Mouse (Mus musculus) stomach, postnatal 0 days (tissue): ENCODE results near the gene Mfn1. TPM values are rescaled to one million over a fixed set of nuclear protein-coding genes. Genes with fewer than 3 reads are reported as not detected.

Experiments used
- ATAC-seq: fragments of 200-750 bp; cut with Nextera tagmentation; 2 replicates; pipeline ENCODE4 v1.8.0; 2017; ENCODE audit not compliant: low FRiP score, low TSS enrichment
- DNase-seq: peaks from one replicate; pipeline ENCODE4 v3.0.0-alpha.2; 2016; ENCODE audit warnings: low spot score
- H3K27ac ChIP-seq: fragments of 300-500 bp; sonication (generic); replicated peaks from 2 replicates; pipeline ENCODE4 v1.5.1; 2014; ENCODE audit warnings: mild to moderate bottlenecking, control low read depth
- H3K27me3 ChIP-seq: fragments of 300-500 bp; sonication (generic); 2 replicates; pipeline ENCODE4 v1.6.1; 2014; ENCODE audit warnings: low read length; ENCODE audit not compliant: control insufficient read depth, insufficient read depth
- H3K36me3 ChIP-seq: fragments of 300-500 bp; sonication (generic); 2 replicates; pipeline ENCODE4 v1.6.1; 2014; ENCODE audit warnings: low read length, mixed read lengths; ENCODE audit not compliant: control insufficient read depth, insufficient read depth
- H3K4me1 ChIP-seq: fragments of 300-500 bp; sonication (generic); replicated peaks from 2 replicates; pipeline ENCODE4 v1.6.1; 2014; ENCODE audit warnings: antibody characterized with exemption; ENCODE audit not compliant: control insufficient read depth, insufficient read depth
- H3K4me2 ChIP-seq: fragments of 300-500 bp; sonication (generic); replicated peaks from 2 replicates; pipeline ENCODE4 v1.6.1; 2014; ENCODE audit warnings: low read depth, mild to moderate bottlenecking, control low read depth, moderate library complexity
- H3K4me3 ChIP-seq: fragments of 300-500 bp; sonication (generic); 2 replicates; pipeline ENCODE4 v1.5.1; 2014; ENCODE audit warnings: low read depth, low read length, control low read depth
- H3K9ac ChIP-seq: fragments of 300-500 bp; sonication (generic); 2 replicates; pipeline ENCODE4 v1.6.1; 2014; ENCODE audit warnings: mild to moderate bottlenecking, low read length, control low read depth, mixed read lengths
- H3K9me3 ChIP-seq: fragments of 300-500 bp; sonication (generic); 2 replicates; pipeline ENCODE4 v1.6.1; 2016; ENCODE audit warnings: low read length; ENCODE audit not compliant: control insufficient read depth
- CTCF ChIP-seq: IDR thresholded peaks from 2 replicates; pipeline ENCODE4 v1.5.1; 2016; ENCODE audit warnings: antibody characterized with exemption, low read depth, mild to moderate bottlenecking, moderate library complexity
- EP300 ChIP-seq: optimal IDR thresholded peaks from 2 replicates; pipeline ENCODE3; 2016; ENCODE audit warnings: antibody characterized with exemption
- WGBS: fragments of 180-500 bp; shearing (Covaris S2); extraction: QIAGEN DNeasy Blood & Tissue Kit; methylation state at CpG from one replicate; pipeline ENCODE4 v1.1.7; 2014; 5-methylcytosine and 5-hydroxymethylcytosine counted together
- polyA plus RNA-seq: library from polyadenylated mRNA; unstranded; fragments of >200 nt; fragmentation: Nextera tagmentation; extraction: Ambion mirVana; gene quantifications from 2 replicates; pipeline ENCODE4 v1.2.1, GENCODE M21; 2015

Mfn1 gene
- 18.3 and 22.3 TPM in 2 replicates for polyA plus RNA-seq

DNA sequence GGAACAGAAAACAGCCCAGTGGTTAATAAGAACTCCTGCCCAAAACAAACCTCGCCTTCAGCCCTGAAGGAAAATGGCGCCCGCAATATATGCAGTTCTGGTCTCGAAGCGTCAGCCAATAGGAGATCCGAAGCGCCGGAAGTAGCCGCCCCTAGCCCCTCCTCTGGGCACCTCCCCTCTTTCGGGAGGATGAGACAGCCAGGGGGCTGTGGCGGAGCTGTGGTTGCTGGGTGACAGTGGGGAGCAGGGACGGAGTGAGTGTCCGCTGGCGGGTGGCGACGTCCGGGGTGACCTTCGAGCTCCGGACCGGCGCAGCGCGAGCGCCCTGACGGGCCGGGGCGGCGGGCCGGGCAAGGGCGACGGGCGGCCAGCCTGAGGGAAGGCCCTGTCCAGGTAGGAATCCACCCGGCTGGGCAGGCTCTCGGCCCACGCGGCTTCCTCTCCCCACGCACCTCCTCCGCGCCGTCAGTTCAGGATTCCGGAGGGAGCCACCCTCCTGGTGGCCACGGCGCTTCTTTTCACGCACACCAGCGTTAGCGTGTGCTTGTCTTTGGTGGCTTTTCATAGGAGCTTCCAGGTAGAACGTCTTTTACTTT is at the start of gene Mfn1:
Gene Mfn1 (plus strand): TSS at position 163 of the 596 bp plus-strand sequence.
- Histone ChIP-seq H3K4me3 (peak within 1 kb of the TSS; percentile 94), H3K4me2 (peak within 1 kb of the TSS; percentile 74), H3K36me3 (no peaks in the 10 kb centered on the region), H3K4me1 (no peaks in the 10 kb centered on the region), H3K27ac (peak within 1 kb of the TSS; percentile 87), H3K9me3 (no peaks in the 10 kb centered on the region), H3K27me3 (no peaks in the 10 kb centered on the region), H3K9ac (peak within 1 kb of the TSS; percentile 87)
- ATAC-seq: peak; percentile 99
- TF ChIP-seq EP300: no peak
- TF ChIP-seq CTCF: no peak; the same call in 1 of the 2 replicates
- peak; percentile 94 for DNase-seq
- 0% methylated on average over 37 of the region's 47 CpGs for WGBS

DNA sequence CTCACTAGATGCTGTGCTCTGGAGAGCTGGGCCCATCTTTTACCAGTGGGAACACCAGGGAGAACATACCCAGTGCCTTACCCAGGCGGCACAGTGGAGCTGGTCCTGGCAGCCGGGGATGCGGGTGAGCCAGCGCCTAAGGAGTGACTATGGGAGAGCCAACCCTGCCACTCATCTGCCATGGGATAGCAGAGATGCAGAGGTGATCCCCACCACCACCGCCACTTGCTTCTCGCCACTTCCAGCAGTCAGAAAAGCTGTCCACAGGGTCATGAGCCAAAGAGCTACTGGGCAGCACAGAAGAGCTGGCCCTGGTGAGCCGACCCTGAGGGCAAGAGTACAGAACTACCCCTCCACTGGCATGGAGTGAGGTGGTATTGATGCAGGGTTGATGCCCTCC is 49.3 kb upstream of the Mfn1 start:
- no peaks in the 10 kb centered on the region for H3K9me3 ChIP-seq
- no peak overlapping the region for H3K27ac ChIP-seq
- DNase-seq (no peak), ATAC-seq (no peak)
- WGBS: 90% methylated on average over 7 of the region's 7 CpGs
- no peaks in the 10 kb centered on the region for H3K4me1 ChIP-seq
- H3K36me3 ChIP-seq: no peaks in the 10 kb centered on the region
- no peaks in the 10 kb centered on the region for H3K27me3 ChIP-seq
- H3K4me3 ChIP-seq: no peak overlapping the region
- H3K9ac ChIP-seq: no peak overlapping the region
- no peak for TF ChIP-seq CTCF
- no peak overlapping the region for H3K4me2 ChIP-seq

DNA sequence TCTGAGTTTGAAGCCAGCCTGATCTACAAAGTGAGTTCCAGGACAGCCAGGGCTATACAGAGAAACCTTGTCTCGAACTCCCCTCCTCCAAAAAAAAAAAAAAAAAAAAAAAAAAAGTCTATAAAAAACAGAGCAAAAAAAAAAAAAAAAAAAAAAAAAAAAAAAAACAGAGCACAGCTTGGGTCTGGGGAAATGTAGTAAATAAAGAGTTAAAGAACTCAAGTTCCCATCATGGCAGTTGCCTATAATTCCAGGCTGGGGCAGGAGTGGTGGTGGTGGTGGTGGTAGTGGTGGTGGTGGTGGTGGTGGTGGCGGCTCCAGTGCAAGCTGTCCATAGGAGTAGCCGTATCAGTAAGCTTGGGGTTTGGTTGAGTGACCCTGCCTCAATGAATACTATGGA is 46.2 kb upstream of the Mfn1 start:
- Histone ChIP-seq H3K9me3 (no peaks in the 10 kb centered on the region), H3K27ac (no peak overlapping the region), H3K27me3 (no peaks in the 10 kb centered on the region), H3K4me3 (no peak overlapping the region), H3K4me2 (no peak overlapping the region), H3K9ac (no peak overlapping the region), H3K4me1 (no peaks in the 10 kb centered on the region), H3K36me3 (no peaks in the 10 kb centered on the region)
- 83% methylated on average over 3 of the region's 3 CpGs for WGBS
- no peak for TF ChIP-seq EP300
- TF ChIP-seq CTCF: no peak
- ATAC-seq (no peak), DNase-seq (no peak)

DNA sequence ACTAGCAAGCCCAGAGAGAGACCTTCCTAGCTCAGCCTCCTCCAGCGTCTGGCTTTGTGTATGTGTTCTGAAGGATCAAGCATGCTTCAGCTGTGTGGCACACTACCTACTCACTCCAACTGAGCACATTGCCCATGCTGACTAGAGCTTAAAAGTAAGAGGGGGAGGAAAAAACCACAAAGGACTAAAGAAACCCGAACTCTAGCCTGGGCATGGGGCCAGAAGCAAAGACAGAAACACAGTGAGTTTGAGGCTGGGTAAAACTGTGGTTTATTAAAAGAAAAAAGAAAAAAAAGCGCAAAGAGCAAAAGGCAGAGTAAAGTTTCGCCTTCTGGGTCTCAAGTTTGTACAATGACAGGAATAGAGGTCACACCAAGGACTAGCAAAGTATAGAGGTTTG is 42.7 kb upstream of the Mfn1 start:
- no peak overlapping the region for H3K4me2 ChIP-seq

DNA sequence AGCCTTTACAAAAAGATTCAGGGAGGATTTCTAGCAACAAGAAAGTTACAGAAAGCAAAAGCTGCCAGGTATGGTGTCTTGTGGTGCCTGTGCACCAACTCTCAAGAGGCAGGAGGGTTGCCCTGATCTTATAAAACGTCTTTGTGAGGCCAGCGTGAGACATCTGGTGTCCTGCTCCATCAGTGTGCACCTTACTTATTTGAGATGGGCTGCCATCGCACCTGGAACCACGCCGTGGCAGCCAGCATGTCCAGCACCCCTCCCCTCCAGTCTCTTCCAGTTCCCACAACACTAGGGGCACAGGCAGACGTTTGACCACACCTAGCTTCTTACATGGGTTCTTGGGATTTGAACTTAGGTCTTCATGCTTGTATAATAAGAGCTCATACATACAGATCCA is 41.1 kb upstream of the Mfn1 start:
- Histone ChIP-seq H3K9me3 (no peaks in the 10 kb centered on the region), H3K9ac (no peak overlapping the region), H3K4me3 (no peak overlapping the region), H3K27me3 (no peaks in the 10 kb centered on the region), H3K36me3 (no peaks in the 10 kb centered on the region), H3K4me1 (no peaks in the 10 kb centered on the region), H3K4me2 (no peak overlapping the region), H3K27ac (no peak overlapping the region)
- 73% methylated on average over 6 of the region's 6 CpGs for WGBS
- ATAC-seq (no peak), DNase-seq (no peak)
- TF ChIP-seq CTCF (no peak), EP300 (no peak)

More for the DNA sequence above, 42.7 kb upstream of the Mfn1 start:
- H3K36me3 ChIP-seq: no peaks in the 10 kb centered on the region
- no peak overlapping the region for H3K27ac ChIP-seq
- H3K4me1 ChIP-seq: no peaks in the 10 kb centered on the region
- TF ChIP-seq EP300 (no peak), CTCF (no peak)
- H3K9me3 ChIP-seq: no peaks in the 10 kb centered on the region
- no peak overlapping the region for H3K4me3 ChIP-seq
- DNase-seq (no peak), ATAC-seq (no peak)
- WGBS: 72% methylated on average over 4 of the region's 4 CpGs
- no peak overlapping the region for H3K9ac ChIP-seq
- H3K27me3 ChIP-seq: no peaks in the 10 kb centered on the region

DNA sequence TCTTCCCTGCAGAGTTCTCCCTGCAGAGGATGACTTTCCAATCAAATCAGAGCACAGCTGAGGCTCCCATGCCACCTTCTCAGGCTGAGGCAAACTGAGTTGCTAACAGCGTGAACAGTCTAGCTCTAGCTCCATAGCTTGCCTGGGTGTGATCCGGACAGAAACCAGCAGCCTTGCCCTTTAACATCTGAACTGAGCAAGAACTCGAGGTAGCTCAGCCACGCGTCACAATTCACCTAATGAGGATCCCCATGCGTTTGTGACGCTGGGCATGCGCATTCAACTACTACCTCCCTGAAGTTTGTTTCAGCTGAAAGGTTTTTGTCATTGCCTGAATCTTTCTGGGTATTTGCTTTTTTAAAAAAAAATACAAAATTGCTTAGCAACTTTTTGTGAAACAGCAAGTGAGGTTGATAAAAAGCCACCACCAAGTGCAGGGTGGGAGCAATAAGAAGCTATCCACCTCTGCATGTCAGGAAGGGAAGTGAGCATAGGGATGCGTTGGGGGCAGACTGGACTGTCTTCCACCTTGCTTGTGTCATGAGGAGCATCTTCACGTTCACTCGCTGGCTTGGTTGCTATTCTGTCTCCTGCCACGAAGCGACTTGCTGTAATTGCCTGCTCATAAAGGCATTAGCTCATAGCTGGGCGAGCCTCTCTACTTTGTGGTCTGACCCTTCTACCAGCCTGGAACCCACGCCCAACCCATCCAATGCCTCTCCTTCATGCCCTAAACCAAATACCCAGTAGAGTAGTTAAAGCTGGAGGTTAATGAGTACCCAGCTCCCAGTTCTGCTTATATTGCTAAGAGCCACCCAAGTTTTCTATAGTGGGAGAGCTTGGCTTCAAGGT is 39.0 kb upstream of the Mfn1 start:
- ATAC-seq (no peak), DNase-seq (no peak)
- no peak for TF ChIP-seq CTCF
- no peak for TF ChIP-seq EP300
- H3K9me3 ChIP-seq: no peaks in the 10 kb centered on the region
- no peaks in the 10 kb centered on the region for H3K4me1 ChIP-seq
- no peak overlapping the region for H3K9ac ChIP-seq
- no peaks in the 10 kb centered on the region for H3K27me3 ChIP-seq
- no peak overlapping the region for H3K4me3 ChIP-seq
- WGBS: 76% methylated on average over 15 of the region's 15 CpGs
- no peak overlapping the region for H3K27ac ChIP-seq
- H3K4me2 ChIP-seq: no peak overlapping the region
- no peaks in the 10 kb centered on the region for H3K36me3 ChIP-seq
